Mouse (Mus musculus): ENCODE data around the gene Hist1h4d. TPM values are rescaled to one million over a fixed set of nuclear protein-coding genes. Genes with fewer than 3 reads are reported as not detected.
"Not testable (repeated sequence)": the region's sequence is repeated elsewhere in the genome, so short reads cannot be mapped to it uniquely, and the experiment has no call there.

Gene Hist1h4d
- polyA plus RNA-seq, 2 experiments, result 8.6 to 152 TPM

DNA sequence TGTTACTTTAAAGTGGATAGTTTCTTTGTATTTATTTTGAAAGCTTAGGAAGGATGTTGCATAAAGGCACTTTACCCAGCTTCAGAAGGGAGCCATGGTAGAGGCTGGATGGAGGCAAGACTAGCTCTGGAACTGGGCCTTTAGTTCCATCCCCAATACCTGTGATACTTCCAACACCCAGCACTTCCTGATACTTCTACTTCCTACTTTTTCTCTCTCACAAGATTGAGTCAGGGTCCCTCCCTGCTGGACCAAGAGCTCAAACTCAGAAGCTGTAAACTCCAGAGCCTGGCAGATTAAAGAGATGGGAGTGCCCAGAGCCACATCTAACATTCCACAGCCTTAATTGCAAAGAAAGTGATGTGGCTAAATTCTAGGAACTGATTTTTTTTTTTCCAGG is 2.9 kb downstream of the Hist1h4d start:
- Histone ChIP-seq H3K27ac (peak overlapping the region; percentile 88), H3K9ac (replicated peaks) (peak overlapping the region; percentile 87), H3K36me3 (replicated peaks; ENCODE audit: control insufficient read depth, insufficient read depth, low read depth) (no peaks in the 10 kb centered on the region), H3K4me3 (ENCODE audit: insufficient read depth in 1 of 2, low read depth in 2 of 2, low read length in 2 of 2) (peak overlapping the region; percentile 55 to 78), H3K4me2 (ENCODE audit: low read depth) (peak overlapping the region; percentile 94), H3K4me1 (replicated peaks; ENCODE audit: control insufficient read depth in 2 of 2, insufficient read depth in 2 of 2, low read length in 1 of 2) (peaks cover 29 to 33% of the 10 kb centered on the region in 2 experiments), H3K27me3 (ENCODE audit: control insufficient read depth, insufficient read depth, low read length) (no peaks in the 10 kb centered on the region), H3K9me3 (ENCODE audit: control insufficient read depth, low read length) (no peaks in the 10 kb centered on the region)
- DNase-seq (ENCODE audit: low read depth in 3 of 3, low spot score in 3 of 3) (no peak), ATAC-seq (ENCODE audit: insufficient read depth) (no peak)
- TF ChIP-seq CTCF (IDR thresholded peaks at IDR 0.05; ENCODE audit: low read depth) (no peak), EP300 (IDR thresholded peaks at IDR 0.05; ENCODE audit: low read depth) (0 out of 2 replicates have a peak, but pooled peaks have one; percentile 10)

DNA sequence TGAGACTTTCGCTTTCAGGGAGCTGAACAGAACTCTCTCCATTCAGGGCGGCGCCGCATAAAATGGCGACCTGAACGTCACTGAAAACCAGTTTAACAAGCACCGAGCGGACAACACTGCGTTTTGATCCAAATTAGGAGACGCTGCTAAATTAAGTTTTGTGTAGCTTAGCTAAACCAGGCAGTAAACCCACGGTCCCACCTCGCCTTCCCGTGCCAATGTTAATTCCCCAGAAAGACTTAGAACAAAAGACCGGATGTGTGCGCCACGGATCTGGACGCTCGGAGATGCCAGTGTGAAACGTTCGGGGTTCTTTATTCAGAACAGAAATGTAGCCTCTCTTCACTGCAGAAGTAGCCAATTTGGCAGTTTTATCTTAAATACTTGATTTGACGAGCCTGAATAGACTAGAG is 3.6 kb downstream of the Hist1h4d start:
- Histone ChIP-seq H3K9ac (replicated peaks) (peak overlapping the region; percentile 87), H3K27ac (peak overlapping the region; percentile 88), H3K4me3 (ENCODE audit: insufficient read depth in 1 of 2, low read depth in 2 of 2, low read length in 2 of 2) (peak overlapping the region; percentile 55 to 78), H3K4me2 (ENCODE audit: low read depth) (peak overlapping the region; percentile 94), H3K36me3 (replicated peaks; ENCODE audit: control insufficient read depth, insufficient read depth, low read depth) (no peaks in the 10 kb centered on the region), H3K9me3 (ENCODE audit: control insufficient read depth, low read length) (no peaks in the 10 kb centered on the region), H3K4me1 (replicated peaks; ENCODE audit: control insufficient read depth in 2 of 2, insufficient read depth in 2 of 2, low read length in 1 of 2) (peaks cover 29 to 33% of the 10 kb centered on the region in 2 experiments), H3K27me3 (ENCODE audit: control insufficient read depth, insufficient read depth, low read length) (no peaks in the 10 kb centered on the region)
- TF ChIP-seq EP300 (IDR thresholded peaks at IDR 0.05; ENCODE audit: low read depth) (no peak), CTCF (IDR thresholded peaks at IDR 0.05; ENCODE audit: low read depth) (no peak)
- WGBS (ENCODE audit: insufficient replicate concordance), result under 1% methylated on average over 21 of the region's 21 CpGs
- ATAC-seq (ENCODE audit: insufficient read depth) (peak; percentile 4; the same call in 1 of the 2 replicates), DNase-seq (ENCODE audit: low read depth in 3 of 3, low spot score in 3 of 3) (peak in 1 of 3 experiments; percentile 85)

DNA sequence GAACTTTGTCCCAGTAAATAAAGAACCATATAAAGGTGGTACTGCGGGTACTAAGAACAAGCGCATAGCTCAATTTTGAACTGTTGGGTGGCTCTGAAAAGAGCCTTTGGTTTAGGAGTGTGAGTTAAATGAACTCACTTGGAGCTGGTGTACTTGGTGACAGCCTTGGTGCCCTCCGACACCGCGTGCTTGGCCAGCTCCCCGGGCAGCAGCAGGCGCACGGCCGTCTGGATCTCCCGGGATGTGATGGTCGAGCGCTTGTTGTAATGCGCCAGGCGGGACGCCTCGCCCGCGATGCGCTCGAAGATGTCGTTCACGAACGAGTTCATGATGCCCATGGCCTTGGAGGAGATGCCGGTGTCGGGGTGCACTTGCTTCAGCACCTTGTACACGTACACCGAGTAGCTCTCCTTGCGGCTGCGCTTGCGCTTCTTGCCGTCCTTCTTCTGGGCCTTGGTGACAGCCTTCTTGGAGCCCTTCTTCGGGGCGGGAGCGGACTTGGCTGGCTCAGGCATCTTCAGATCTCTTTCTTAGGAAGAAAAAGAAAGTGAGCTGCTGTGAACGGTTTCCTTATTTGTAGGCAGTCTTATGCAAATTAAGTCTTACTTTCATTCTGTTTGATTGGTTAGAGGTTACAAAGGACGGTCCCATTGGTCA is 4.2 kb downstream of the Hist1h4d start:
- 0% methylated on average over 27 of the region's 36 CpGs for WGBS (ENCODE audit: insufficient replicate concordance)
- not testable (repeated sequence) for H3K9me3 ChIP-seq (ENCODE audit: control insufficient read depth, low read length); H3K36me3 ChIP-seq (replicated peaks; ENCODE audit: control insufficient read depth, insufficient read depth, low read depth); H3K27me3 ChIP-seq (ENCODE audit: control insufficient read depth, insufficient read depth, low read length)
- peak overlapping the region; percentile 87 for H3K9ac ChIP-seq (replicated peaks)
- H3K4me1 ChIP-seq (replicated peaks; ENCODE audit: control insufficient read depth in 2 of 2, insufficient read depth in 2 of 2, low read length in 1 of 2), result peaks cover 29 to 32% of the 10 kb centered on the region in 2 experiments
- H3K4me2 ChIP-seq (ENCODE audit: low read depth), result peak overlapping the region; percentile 94
- ATAC-seq (ENCODE audit: insufficient read depth), result peak; percentile 73
- peak overlapping the region; percentile 55 to 78 for H3K4me3 ChIP-seq (ENCODE audit: insufficient read depth in 1 of 2, low read depth in 2 of 2, low read length in 2 of 2)
- peak; percentile 80 for TF ChIP-seq EP300 (IDR thresholded peaks at IDR 0.05; ENCODE audit: low read depth)
- H3K27ac ChIP-seq, result peak overlapping the region; percentile 88
- DNase-seq (ENCODE audit: low read depth in 3 of 3, low spot score in 3 of 3), result peak; percentile 90 to 95 (median 91)

DNA sequence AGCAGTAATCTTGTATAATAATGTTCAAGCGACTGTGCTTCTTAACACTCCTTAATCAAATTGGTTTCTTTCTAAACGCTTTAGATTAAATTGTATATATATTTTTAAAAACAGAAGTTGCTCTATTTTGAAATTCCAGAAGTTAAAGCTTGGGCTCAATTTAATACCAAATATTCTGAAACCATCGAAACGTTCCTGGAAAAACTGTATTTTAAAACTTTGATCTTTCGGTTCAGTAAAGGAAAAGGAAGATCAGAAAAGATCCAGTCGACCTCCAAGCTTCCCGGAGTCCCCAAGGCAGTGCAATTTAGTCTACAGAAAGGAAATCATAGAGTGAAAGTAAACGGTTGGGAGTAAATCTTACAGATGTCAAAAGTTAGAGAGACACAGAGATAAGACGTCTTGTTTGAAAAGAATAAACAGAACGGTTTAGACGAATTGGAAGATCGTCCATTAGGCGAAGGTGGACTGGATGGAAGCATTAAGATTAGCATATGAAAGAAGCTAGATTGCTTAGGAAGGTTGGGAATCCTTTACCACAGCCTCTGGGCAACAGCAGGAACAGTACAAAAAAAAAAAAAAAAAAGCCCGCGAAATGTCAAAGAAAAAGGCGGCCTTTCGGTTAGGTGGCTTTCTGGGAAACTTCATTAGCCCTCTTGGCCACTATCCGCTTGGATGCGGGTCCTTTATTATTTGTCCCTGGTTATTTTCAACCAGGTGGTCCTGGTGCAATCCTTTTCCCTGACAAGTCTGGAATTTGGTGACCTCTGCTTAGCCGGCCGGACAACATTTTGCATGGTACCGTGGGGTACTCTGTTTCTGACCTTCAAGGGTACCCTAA is 4.9 kb downstream of the Hist1h4d start:
- Histone ChIP-seq H3K4me2 (ENCODE audit: low read depth) (peak overlapping the region; percentile 94), H3K9ac (replicated peaks) (peak overlapping the region; percentile 94), H3K4me3 (ENCODE audit: insufficient read depth in 1 of 2, low read depth in 2 of 2, low read length in 2 of 2) (peak overlapping the region; percentile 55 to 61), H3K27ac (peak overlapping the region; percentile 88), H3K4me1 (replicated peaks; ENCODE audit: control insufficient read depth in 2 of 2, insufficient read depth in 2 of 2, low read length in 1 of 2) (peaks cover 23 to 27% of the 10 kb centered on the region in 2 experiments), H3K27me3 (ENCODE audit: control insufficient read depth, insufficient read depth, low read length) (no peaks in the 10 kb centered on the region), H3K9me3 (ENCODE audit: control insufficient read depth, low read length) (no peaks in the 10 kb centered on the region), H3K36me3 (replicated peaks; ENCODE audit: control insufficient read depth, insufficient read depth, low read depth) (no peaks in the 10 kb centered on the region)
- TF ChIP-seq CTCF (IDR thresholded peaks at IDR 0.05; ENCODE audit: low read depth) (no peak), EP300 (IDR thresholded peaks at IDR 0.05; ENCODE audit: low read depth) (no peak)
- ATAC-seq (ENCODE audit: insufficient read depth) (no peak), DNase-seq (ENCODE audit: low read depth in 3 of 3, low spot score in 3 of 3) (no peak)
- WGBS (ENCODE audit: insufficient replicate concordance), result 2% methylated on average over 22 of the region's 22 CpGs

DNA sequence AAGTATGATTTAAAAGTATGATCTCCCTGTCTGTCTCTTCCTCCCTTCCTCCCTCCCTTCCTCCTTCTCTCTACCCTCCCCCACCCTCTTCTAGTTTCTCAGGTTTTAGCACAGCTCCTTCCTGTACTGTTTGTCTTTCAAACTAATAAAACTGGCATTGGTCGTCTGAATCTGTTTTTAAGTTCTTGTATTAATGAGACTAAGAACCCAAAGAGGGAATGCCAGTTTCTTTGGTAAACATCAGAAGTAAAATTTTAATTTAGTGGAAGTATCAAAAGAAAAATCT is 5.5 kb downstream of the Hist1h4d start:
- WGBS (ENCODE audit: insufficient replicate concordance), result 9% methylated on average over 1 of the region's 1 CpGs

More for the DNA sequence above, 5.5 kb downstream of the Hist1h4d start:
- peak overlapping the region; percentile 94 for H3K4me2 ChIP-seq (ENCODE audit: low read depth)
- peaks cover 23 to 26% of the 10 kb centered on the region in 2 experiments for H3K4me1 ChIP-seq (replicated peaks; ENCODE audit: control insufficient read depth in 2 of 2, insufficient read depth in 2 of 2, low read length in 1 of 2)
- no peak for DNase-seq (ENCODE audit: low read depth in 3 of 3, low spot score in 3 of 3)
- H3K27me3 ChIP-seq (ENCODE audit: control insufficient read depth, insufficient read depth, low read length), result no peaks in the 10 kb centered on the region
- ATAC-seq (ENCODE audit: insufficient read depth), result no peak
- H3K4me3 ChIP-seq (ENCODE audit: insufficient read depth in 1 of 2, low read depth in 2 of 2, low read length in 2 of 2), result peak overlapping the region; percentile 55 to 61
- no peak for TF ChIP-seq EP300 (IDR thresholded peaks at IDR 0.05; ENCODE audit: low read depth)
- no peak for TF ChIP-seq CTCF (IDR thresholded peaks at IDR 0.05; ENCODE audit: low read depth)
- peak overlapping the region; percentile 88 for H3K27ac ChIP-seq
- no peaks in the 10 kb centered on the region for H3K9me3 ChIP-seq (ENCODE audit: control insufficient read depth, low read length)
- peak overlapping the region; percentile 94 for H3K9ac ChIP-seq (replicated peaks)
- no peaks in the 10 kb centered on the region for H3K36me3 ChIP-seq (replicated peaks; ENCODE audit: control insufficient read depth, insufficient read depth, low read depth)

Data from liver, embryonic 14.5 days (tissue).